Mouse (Mus musculus): ENCODE data around the gene Cdhr2. TPM values are rescaled to one million over a fixed set of nuclear protein-coding genes. Genes with fewer than 3 reads are reported as not detected.
A peak's percentile ranks its signal among the peaks of the same experiment; 100 is the strongest.

Cdhr2 gene
- polyA plus RNA-seq, 1 experiment from 2014 or later: 10.0 TPM

DNA sequence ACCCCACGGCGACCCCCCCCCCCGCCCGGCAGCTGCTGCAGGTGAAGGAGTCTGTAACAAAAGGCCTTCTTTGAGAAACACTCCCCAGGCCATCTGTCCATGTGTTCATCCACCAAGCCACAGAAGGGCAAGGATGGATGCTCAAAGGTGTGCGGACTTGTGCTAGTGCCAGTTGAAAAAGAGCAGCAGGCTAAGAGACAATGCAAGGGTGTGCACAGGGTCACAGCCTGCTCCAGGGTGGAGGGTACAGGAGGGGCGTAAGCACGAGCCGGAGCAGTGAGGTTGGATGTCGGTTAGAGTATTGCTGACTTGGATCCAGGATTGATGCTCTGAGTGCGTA, 47.4 kb downstream of the Cdhr2 start:
- peaks cover 8% of the 10 kb centered on the region for H3K27me3 ChIP-seq (ENCODE audit: insufficient read depth, low read length)

GRCm38 (mm10) chr13:54749061-54749863, 48.0 kb downstream of the Cdhr2 start:
- Histone ChIP-seq H3K4me3 (replicated peaks; ENCODE audit: low read depth, low read length) (peak overlapping the region; percentile 42), H3K36me3 (ENCODE audit: insufficient read depth, low read length) (no peaks in the 10 kb centered on the region), H3K27me3 (ENCODE audit: insufficient read depth, low read length) (peaks cover 8% of the 10 kb centered on the region), H3K4me2 (ENCODE audit: low read length) (peak overlapping the region; percentile 83), H3K27ac (no peak overlapping the region), H3K9me3 (replicated peaks; ENCODE audit: low read length) (no peaks in the 10 kb centered on the region), H3K4me1 (replicated peaks; ENCODE audit: insufficient read depth, low read length) (peaks cover 6% of the 10 kb centered on the region; the same call in 1 of the 2 replicates), H3K9ac (ENCODE audit: low read depth, low read length) (no peak overlapping the region)
- ATAC-seq (replicated peaks; ENCODE audit: low FRiP score, low read depth) (peak; percentile 82), DNase-seq (ENCODE audit: low spot score) (peak; percentile 65)
- 2% methylated on average over 50 of the region's 100 CpGs for WGBS
- no peak for TF ChIP-seq CTCF (IDR thresholded peaks at IDR 0.05; ENCODE audit: low read depth)

More for the DNA sequence above, 47.4 kb downstream of the Cdhr2 start:
- no peak overlapping the region for H3K4me3 ChIP-seq (replicated peaks; ENCODE audit: low read depth, low read length)
- H3K27ac ChIP-seq: no peak overlapping the region
- H3K9ac ChIP-seq (ENCODE audit: low read depth, low read length): no peak overlapping the region
- ATAC-seq (replicated peaks; ENCODE audit: low FRiP score, low read depth): no peak
- H3K36me3 ChIP-seq (ENCODE audit: insufficient read depth, low read length): no peaks in the 10 kb centered on the region
- peaks cover 6% of the 10 kb centered on the region; the same call in 1 of the 2 replicates for H3K4me1 ChIP-seq (replicated peaks; ENCODE audit: insufficient read depth, low read length)
- no peak overlapping the region for H3K4me2 ChIP-seq (ENCODE audit: low read length)
- WGBS: 45% methylated on average over 10 of the region's 10 CpGs
- H3K9me3 ChIP-seq (replicated peaks; ENCODE audit: low read length): no peaks in the 10 kb centered on the region
- no peak for DNase-seq (ENCODE audit: low spot score)
- TF ChIP-seq CTCF (IDR thresholded peaks at IDR 0.05; ENCODE audit: low read depth): no peak

GRCm38 (mm10) chr13:54749864-54750411, 48.7 kb downstream of the Cdhr2 start, which contains the start of gene Gprin1:
TSS of gene Gprin1 (minus strand) at chr13:54749874.
- no peak for ATAC-seq (replicated peaks; ENCODE audit: low FRiP score, low read depth)
- no peak within 1 kb of the TSS for H3K27ac ChIP-seq
- no peaks in the 10 kb centered on the region for H3K9me3 ChIP-seq (replicated peaks; ENCODE audit: low read length)
- TF ChIP-seq CTCF (IDR thresholded peaks at IDR 0.05; ENCODE audit: low read depth): no peak
- peaks cover 6% of the 10 kb centered on the region; the same call in 1 of the 2 replicates for H3K4me1 ChIP-seq (replicated peaks; ENCODE audit: insufficient read depth, low read length)
- WGBS: 2% methylated on average over 29 of the region's 29 CpGs
- H3K4me3 ChIP-seq (replicated peaks; ENCODE audit: low read depth, low read length): peak within 1 kb of the TSS; percentile 42
- no peaks in the 10 kb centered on the region for H3K36me3 ChIP-seq (ENCODE audit: insufficient read depth, low read length)
- no peak within 1 kb of the TSS for H3K9ac ChIP-seq (ENCODE audit: low read depth, low read length)
- DNase-seq (ENCODE audit: low spot score): no peak
- peak within 1 kb of the TSS; percentile 83 for H3K4me2 ChIP-seq (ENCODE audit: low read length)
- H3K27me3 ChIP-seq (ENCODE audit: insufficient read depth, low read length): peaks cover 8% of the 10 kb centered on the region

GRCm38 (mm10) chr13:54750699-54751098, 49.4 kb downstream of the Cdhr2 start:
- no peaks in the 10 kb centered on the region for H3K36me3 ChIP-seq (ENCODE audit: insufficient read depth, low read length)
- no peak overlapping the region for H3K27ac ChIP-seq
- DNase-seq (ENCODE audit: low spot score) (peak; percentile 46), ATAC-seq (replicated peaks; ENCODE audit: low FRiP score, low read depth) (no peak)
- H3K9me3 ChIP-seq (replicated peaks; ENCODE audit: low read length): no peaks in the 10 kb centered on the region
- TF ChIP-seq CTCF (IDR thresholded peaks at IDR 0.05; ENCODE audit: low read depth): no peak
- no peak overlapping the region for H3K4me3 ChIP-seq (replicated peaks; ENCODE audit: low read depth, low read length)
- H3K9ac ChIP-seq (ENCODE audit: low read depth, low read length): no peak overlapping the region
- peaks cover 8% of the 10 kb centered on the region for H3K27me3 ChIP-seq (ENCODE audit: insufficient read depth, low read length)
- H3K4me2 ChIP-seq (ENCODE audit: low read length): no peak overlapping the region
- WGBS: 4% methylated on average over 8 of the region's 8 CpGs
- peaks cover 6% of the 10 kb centered on the region; the same call in 1 of the 2 replicates for H3K4me1 ChIP-seq (replicated peaks; ENCODE audit: insufficient read depth, low read length)

DNA sequence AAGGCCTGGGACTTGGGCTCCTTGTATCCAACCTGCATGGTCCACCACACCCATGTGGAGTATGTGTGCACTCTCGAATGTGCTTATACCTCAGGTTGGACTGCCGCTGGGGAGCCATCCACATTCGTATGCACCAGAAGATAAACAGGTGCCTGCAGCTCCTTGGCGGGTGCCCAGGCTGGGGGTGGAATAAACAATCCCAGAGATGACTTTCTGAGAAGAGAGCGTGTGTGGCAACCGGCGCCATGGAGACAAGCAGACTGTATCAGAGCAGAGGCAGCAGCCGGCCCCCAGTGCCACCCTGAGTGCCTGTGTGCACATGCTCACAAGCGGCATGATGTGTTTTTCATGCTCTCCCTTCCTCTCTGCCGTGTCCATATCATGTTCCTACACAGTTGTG, 51.4 kb downstream of the Cdhr2 start:
- Histone ChIP-seq H3K27me3 (ENCODE audit: insufficient read depth, low read length) (peaks cover 8% of the 10 kb centered on the region), H3K36me3 (ENCODE audit: insufficient read depth, low read length) (no peaks in the 10 kb centered on the region), H3K4me3 (replicated peaks; ENCODE audit: low read depth, low read length) (no peak overlapping the region), H3K9ac (ENCODE audit: low read depth, low read length) (no peak overlapping the region), H3K27ac (no peak overlapping the region), H3K9me3 (replicated peaks; ENCODE audit: low read length) (no peaks in the 10 kb centered on the region), H3K4me1 (replicated peaks; ENCODE audit: insufficient read depth, low read length) (peaks cover 6% of the 10 kb centered on the region; the same call in 1 of the 2 replicates), H3K4me2 (ENCODE audit: low read length) (no peak overlapping the region)
- 69% methylated on average over 10 of the region's 10 CpGs for WGBS
- DNase-seq (ENCODE audit: low spot score) (no peak), ATAC-seq (replicated peaks; ENCODE audit: low FRiP score, low read depth) (no peak)
- no peak for TF ChIP-seq CTCF (IDR thresholded peaks at IDR 0.05; ENCODE audit: low read depth)

DNA sequence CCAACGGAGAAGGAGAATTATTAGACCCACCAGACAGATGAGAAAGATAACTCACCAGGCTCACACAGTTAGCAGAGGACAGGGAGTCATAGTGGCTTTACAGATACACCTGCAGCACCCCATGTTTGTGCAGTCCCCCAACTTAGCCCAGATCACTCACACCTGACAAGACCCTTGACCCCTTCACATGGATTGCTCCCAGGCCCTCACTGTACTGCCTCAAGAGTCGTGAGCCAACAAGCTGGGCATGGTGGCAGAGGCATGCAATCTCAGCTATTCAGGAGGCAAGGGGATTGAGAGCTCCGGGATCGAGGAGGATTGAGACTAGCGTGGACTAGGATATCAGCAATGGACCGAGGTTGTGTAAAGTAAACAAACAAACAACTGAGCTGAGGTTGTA, 52.5 kb downstream of the Cdhr2 start:
- Histone ChIP-seq H3K9ac (ENCODE audit: low read depth, low read length) (no peak overlapping the region), H3K27ac (no peak overlapping the region), H3K9me3 (replicated peaks; ENCODE audit: low read length) (no peaks in the 10 kb centered on the region), H3K27me3 (ENCODE audit: insufficient read depth, low read length) (peaks cover 8% of the 10 kb centered on the region), H3K4me3 (replicated peaks; ENCODE audit: low read depth, low read length) (no peak overlapping the region), H3K4me1 (replicated peaks; ENCODE audit: insufficient read depth, low read length) (peaks cover 9% of the 10 kb centered on the region; the same call in 1 of the 2 replicates), H3K36me3 (ENCODE audit: insufficient read depth, low read length) (no peaks in the 10 kb centered on the region), H3K4me2 (ENCODE audit: low read length) (no peak overlapping the region)
- DNase-seq (ENCODE audit: low spot score): no peak
- WGBS: 67% methylated on average over 6 of the region's 6 CpGs
- no peak for ATAC-seq (replicated peaks; ENCODE audit: low FRiP score, low read depth)
- no peak for TF ChIP-seq CTCF (IDR thresholded peaks at IDR 0.05; ENCODE audit: low read depth)

Data from kidney, postnatal 0 days (tissue).